Mouse (Mus musculus) left cerebral cortex, adult 11 months (tissue): Measurements from ENCODE around the gene Arih2.

Experiments used
- DNase-seq: peaks from one replicate; pipeline ENCODE4 v3.0.0; 2022; ENCODE audit warnings: low spot score

Arih2 gene

GRCm38 (mm10) chr9:108560227-108560841 is 88.9 kb downstream of the Arih2 start, which contains the start of gene Impdh2:
Gene Impdh2 (plus strand): TSS chr9:108560286.
- peak; percentile 92 for DNase-seq

- no peak for DNase-seq
These were observed 90.0 kb downstream of the Arih2 start for GRCm38 (mm10) chr9:108559169-108559568.
